Mouse (Mus musculus) heart, embryonic 13.5 days (tissue): Measurements from ENCODE around the gene Pard3. TPM values are rescaled to one million over a fixed set of nuclear protein-coding genes. Genes with fewer than 3 reads are reported as not detected.
A peak's percentile ranks its signal among the peaks of the same experiment; 100 is the strongest.

Source experiments
- ATAC-seq: fragments of 200-750 bp; cut with Nextera tagmentation; 2 replicates; pipeline ENCODE4 v1.8.0; 2017; ENCODE audit warnings: moderate TSS enrichment; ENCODE audit not compliant: insufficient number of reproducible peaks, low FRiP score, low TSS enrichment; ENCODE audit errors: extremely low read depth
- H3K27ac ChIP-seq: fragments of 300-500 bp; sonication (generic); replicated peaks from 2 replicates; pipeline ENCODE4 v1.5.1; 2015; ENCODE audit warnings: moderate library complexity, mild to moderate bottlenecking, inconsistent platforms
- H3K27me3 ChIP-seq: fragments of 300-500 bp; sonication (generic); replicated peaks from 2 replicates; pipeline ENCODE4 v1.6.1; 2015; ENCODE audit warnings: mild to moderate bottlenecking, inconsistent platforms
- H3K36me3 ChIP-seq: fragments of 300-500 bp; sonication (generic); 2 replicates; pipeline ENCODE4 v1.6.1; 2015; ENCODE audit warnings: mild to moderate bottlenecking, inconsistent platforms
- H3K4me1 ChIP-seq: fragments of 300-500 bp; sonication (generic); 2 replicates; pipeline ENCODE4 v1.6.1; 2015; ENCODE audit warnings: inconsistent platforms
- H3K4me2 ChIP-seq: fragments of 300-500 bp; sonication (generic); 2 replicates; pipeline ENCODE4 v1.6.1; 2015; ENCODE audit warnings: inconsistent platforms, mild to moderate bottlenecking, moderate library complexity
- H3K4me3 ChIP-seq: fragments of 300-500 bp; sonication (generic); 2 replicates; pipeline ENCODE4 v1.5.1; 2015; ENCODE audit warnings: moderate library complexity, mild to moderate bottlenecking, inconsistent platforms
- H3K9ac ChIP-seq: fragments of 300-500 bp; sonication (generic); 2 replicates; pipeline ENCODE4 v1.6.1; 2015; ENCODE audit warnings: inconsistent platforms, mild to moderate bottlenecking, moderate library complexity
- H3K9me3 ChIP-seq: fragments of 300-500 bp; sonication (generic); 2 replicates; pipeline ENCODE4 v1.6.1; 2016; ENCODE audit warnings: inconsistent platforms
- WGBS: fragments of 180-500 bp; shearing (Covaris S2); methylation state at CpG from one replicate; pipeline ENCODE4 v1.1.7; 2015; ENCODE audit warnings: mixed read lengths; 5-methylcytosine and 5-hydroxymethylcytosine counted together
- polyA plus RNA-seq: library from polyadenylated mRNA; unstranded; fragments of >200 nt; fragmentation: Nextera tagmentation; extraction: Ambion mirVana; gene quantifications from 2 replicates; pipeline ENCODE4 v1.2.1, GENCODE M21; 2015

Gene Pard3
- polyA plus RNA-seq, 1 experiment from 2014 or later: 15.0 TPM

DNA sequence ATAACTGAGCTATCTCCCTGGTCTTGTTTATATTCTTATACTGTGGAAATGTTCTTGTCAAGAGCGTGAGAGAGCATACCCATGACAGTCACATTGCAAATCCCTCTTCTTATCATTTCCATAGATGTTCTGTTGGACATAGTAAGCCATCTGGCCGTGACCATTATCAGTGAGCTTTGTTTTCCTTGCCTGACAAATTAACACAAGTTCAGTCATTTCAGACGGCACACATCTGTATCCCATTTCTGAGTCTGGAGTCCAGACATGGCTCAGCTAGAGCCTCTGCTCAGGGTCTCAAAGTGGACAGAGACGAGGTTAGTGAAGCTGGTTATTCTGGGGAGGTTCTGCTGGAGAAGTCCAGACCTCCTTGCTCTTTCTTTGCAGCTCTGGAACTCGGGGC, 523.0 kb downstream of the Pard3 start:
- no peak overlapping the region for H3K4me2 ChIP-seq
- H3K27me3 ChIP-seq: no peaks in the 10 kb centered on the region
- WGBS: 30% methylated on average over 5 of the region's 5 CpGs
- no peak overlapping the region for H3K4me3 ChIP-seq
- H3K9me3 ChIP-seq: no peaks in the 10 kb centered on the region
- H3K9ac ChIP-seq: no peak overlapping the region
- no peaks in the 10 kb centered on the region for H3K36me3 ChIP-seq
- ATAC-seq: no peak
- H3K4me1 ChIP-seq: peaks cover 28% of the 10 kb centered on the region
- peak overlapping the region; percentile 21 for H3K27ac ChIP-seq

DNA sequence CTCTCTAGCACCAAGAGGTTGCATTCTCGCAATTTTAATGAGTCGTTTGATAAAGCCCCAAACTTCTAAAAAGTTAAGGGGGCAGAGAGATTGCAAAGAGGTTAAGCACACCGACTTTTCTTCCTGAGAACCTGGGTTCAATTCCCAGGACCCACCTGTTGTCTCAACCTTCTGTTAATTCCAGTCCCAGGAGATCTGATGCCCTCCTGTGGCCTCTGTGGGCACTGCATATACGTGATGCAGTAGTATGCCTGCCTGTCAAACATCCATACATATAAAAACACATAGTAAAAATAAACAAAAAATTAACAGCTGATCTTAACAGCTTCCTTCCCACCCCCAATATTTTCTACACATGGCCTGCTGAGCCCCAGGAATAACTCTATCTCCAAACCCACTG, 524.6 kb downstream of the Pard3 start:
- no peaks in the 10 kb centered on the region for H3K27me3 ChIP-seq
- H3K9me3 ChIP-seq: no peaks in the 10 kb centered on the region
- ATAC-seq: no peak
- no peak overlapping the region for H3K4me2 ChIP-seq
- peaks cover 37% of the 10 kb centered on the region for H3K4me1 ChIP-seq
- peaks cover 3% of the 10 kb centered on the region; the same call in 1 of the 2 replicates for H3K36me3 ChIP-seq
- no peak overlapping the region for H3K4me3 ChIP-seq
- H3K27ac ChIP-seq: no peak overlapping the region
- 75% methylated on average over 4 of the region's 4 CpGs for WGBS
- no peak overlapping the region for H3K9ac ChIP-seq

DNA sequence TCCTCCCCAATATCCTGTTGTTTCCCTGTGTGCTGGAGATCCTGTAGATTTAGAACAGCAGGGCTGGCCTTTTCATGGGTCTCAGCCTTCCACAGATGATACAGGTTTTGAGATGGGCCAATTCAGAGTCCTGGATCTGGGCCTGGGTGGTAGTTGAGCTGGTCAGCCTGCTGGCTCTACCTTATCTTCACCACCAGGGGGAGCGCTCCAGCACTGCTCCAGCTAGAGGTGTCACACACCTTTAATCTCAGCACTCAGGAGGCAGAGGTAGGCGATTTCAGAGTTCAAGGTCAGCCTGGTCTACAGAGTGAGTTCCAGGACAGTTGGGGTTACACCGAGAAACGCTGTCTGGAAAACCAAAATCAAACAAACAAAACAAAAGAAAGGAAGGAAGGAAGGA, 525.6 kb downstream of the Pard3 start:
- no peak overlapping the region for H3K4me3 ChIP-seq
- peaks cover 13% of the 10 kb centered on the region; the same call in 1 of the 2 replicates for H3K36me3 ChIP-seq
- WGBS: 42% methylated on average over 4 of the region's 4 CpGs
- ATAC-seq: no peak
- peaks cover 37% of the 10 kb centered on the region for H3K4me1 ChIP-seq
- H3K27me3 ChIP-seq: no peaks in the 10 kb centered on the region
- no peak overlapping the region for H3K4me2 ChIP-seq
- no peak overlapping the region for H3K9ac ChIP-seq
- H3K9me3 ChIP-seq: no peaks in the 10 kb centered on the region
- H3K27ac ChIP-seq: no peak overlapping the region

DNA sequence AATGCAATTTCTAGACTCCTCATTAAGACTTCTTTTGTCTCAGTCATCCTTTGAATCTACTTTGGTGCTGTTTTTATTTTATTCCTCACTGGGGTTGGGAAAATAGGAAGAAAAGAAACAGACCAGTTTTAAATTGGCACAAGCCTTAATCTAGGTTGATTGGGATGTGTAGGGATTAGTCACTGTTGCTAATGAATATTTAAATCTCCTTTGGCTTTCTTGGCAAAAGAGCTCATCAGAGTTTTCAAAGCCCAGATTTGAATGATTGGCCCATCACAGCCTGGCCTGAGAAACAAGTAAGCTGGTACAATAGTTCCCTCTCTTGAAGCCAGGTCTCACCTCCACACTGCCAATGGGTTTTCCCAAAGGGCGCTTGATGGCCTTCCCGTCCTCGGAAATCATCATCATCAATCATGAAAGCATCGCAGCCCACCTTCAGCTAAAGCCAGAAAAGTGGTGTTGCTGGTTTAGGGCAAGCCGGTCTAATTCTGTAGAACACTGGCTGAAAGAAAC, 527.0 kb downstream of the Pard3 start:
- H3K9ac ChIP-seq: no peak overlapping the region
- H3K27ac ChIP-seq: no peak overlapping the region
- H3K4me3 ChIP-seq: no peak overlapping the region
- no peaks in the 10 kb centered on the region for H3K9me3 ChIP-seq
- peaks cover 18% of the 10 kb centered on the region; the same call in 1 of the 2 replicates for H3K36me3 ChIP-seq
- no peak overlapping the region for H3K4me2 ChIP-seq
- no peak for ATAC-seq
- WGBS: 90% methylated on average over 5 of the region's 5 CpGs
- H3K4me1 ChIP-seq: peaks cover 27% of the 10 kb centered on the region
- no peaks in the 10 kb centered on the region for H3K27me3 ChIP-seq

DNA sequence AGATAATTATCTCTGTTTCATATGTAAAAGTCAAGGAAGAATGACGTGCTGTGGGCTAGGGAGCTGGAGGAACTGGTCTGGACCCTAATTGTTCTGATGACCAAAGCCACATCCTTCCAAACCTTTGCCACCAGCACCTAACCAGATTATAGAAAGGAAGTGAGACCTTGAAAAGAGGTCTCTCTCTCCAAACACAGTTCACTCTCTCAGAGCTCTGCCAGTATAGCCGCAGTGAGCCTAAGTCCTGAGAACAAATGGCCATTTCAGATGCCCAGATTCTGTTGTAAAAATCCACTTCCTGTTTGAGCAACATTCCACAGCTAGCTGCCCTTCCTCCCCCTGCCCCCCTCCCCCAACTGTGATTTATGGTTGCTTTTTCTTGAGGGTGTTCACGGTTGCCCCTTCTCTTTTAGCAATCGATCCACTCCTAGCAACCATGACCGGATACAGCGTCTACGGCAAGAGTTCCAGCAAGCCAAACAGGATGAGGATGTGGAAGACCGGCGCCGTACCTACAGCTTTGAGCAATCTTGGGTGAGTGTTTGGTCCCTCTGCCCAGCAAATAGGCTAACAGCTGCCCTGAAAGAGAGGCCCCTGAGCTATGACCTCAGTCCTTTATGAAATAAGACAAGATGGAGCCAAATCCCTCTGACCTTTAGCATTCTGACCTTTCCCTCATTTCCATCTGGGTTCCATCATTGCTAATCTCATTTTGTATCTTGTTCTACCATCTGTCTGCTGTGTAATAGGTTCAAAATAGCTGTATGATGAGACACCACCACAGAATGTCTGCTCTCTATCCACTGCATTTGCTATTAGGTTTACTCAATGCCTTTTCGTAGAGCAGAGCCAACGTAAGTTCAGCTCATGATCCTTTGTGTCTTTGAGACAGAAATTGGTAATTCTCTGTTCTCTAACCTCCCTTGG, 529.2 kb downstream of the Pard3 start:
- WGBS: 70% methylated on average over 12 of the region's 12 CpGs
- Histone ChIP-seq H3K4me1 (peaks cover 9% of the 10 kb centered on the region; the same call in 1 of the 2 replicates), H3K36me3 (peaks cover 18% of the 10 kb centered on the region; the same call in 1 of the 2 replicates), H3K4me2 (no peak overlapping the region), H3K27ac (no peak overlapping the region), H3K9ac (no peak overlapping the region), H3K9me3 (no peaks in the 10 kb centered on the region), H3K27me3 (no peaks in the 10 kb centered on the region), H3K4me3 (no peak overlapping the region)
- no peak for ATAC-seq

DNA sequence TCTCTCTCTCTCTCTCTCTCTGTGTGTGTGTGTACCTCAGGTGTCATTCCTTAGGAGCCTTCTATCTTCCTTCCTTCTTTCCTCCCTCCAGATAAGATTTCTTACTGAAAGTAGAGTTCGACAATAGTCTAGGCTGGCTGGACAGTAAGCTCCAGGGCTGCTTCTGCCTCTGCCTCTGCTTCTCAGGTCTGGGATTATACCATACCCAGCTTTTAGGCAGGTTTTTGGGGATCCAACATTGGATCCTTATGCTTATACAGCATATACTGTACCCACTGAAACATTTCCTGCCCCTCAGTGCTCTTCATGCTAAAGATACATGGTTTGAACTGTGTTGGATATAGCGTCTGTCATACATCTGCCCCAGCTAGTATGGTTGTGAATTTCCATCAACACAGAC, 536.9 kb downstream of the Pard3 start:
- Histone ChIP-seq H3K9me3 (no peaks in the 10 kb centered on the region), H3K27me3 (no peaks in the 10 kb centered on the region), H3K4me3 (no peak overlapping the region), H3K9ac (no peak overlapping the region), H3K36me3 (peaks cover 16% of the 10 kb centered on the region), H3K4me1 (no peaks in the 10 kb centered on the region; the same call in 1 of the 2 replicates), H3K27ac (no peak overlapping the region), H3K4me2 (no peak overlapping the region)
- WGBS: 68% methylated on average over 2 of the region's 2 CpGs
- ATAC-seq: no peak

DNA sequence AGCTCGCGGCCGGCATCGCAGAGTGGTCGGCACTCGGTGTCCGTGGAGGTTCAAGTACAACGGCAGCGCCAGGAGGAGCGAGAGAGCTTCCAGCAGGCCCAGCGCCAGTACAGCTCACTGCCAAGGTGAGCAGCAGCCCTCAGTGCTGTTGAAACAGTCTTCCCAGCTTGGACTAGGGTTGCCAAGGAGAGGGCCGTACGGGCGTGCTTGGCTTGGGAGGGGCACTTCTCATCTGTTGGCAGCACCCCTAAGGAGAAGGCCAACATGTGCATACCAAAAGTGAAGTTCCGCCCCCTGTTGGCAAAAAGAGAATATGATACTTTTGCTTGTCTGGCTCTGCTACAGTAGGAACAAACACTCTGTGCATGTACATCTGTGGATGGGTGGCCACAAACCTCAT, 539.4 kb downstream of the Pard3 start:
- Histone ChIP-seq H3K9ac (no peak overlapping the region), H3K4me1 (peaks cover 4% of the 10 kb centered on the region), H3K27ac (no peak overlapping the region), H3K9me3 (no peaks in the 10 kb centered on the region), H3K36me3 (peaks cover 16% of the 10 kb centered on the region), H3K4me2 (no peak overlapping the region), H3K4me3 (no peak overlapping the region), H3K27me3 (no peaks in the 10 kb centered on the region)
- WGBS: 90% methylated on average over 15 of the region's 15 CpGs
- no peak for ATAC-seq

DNA sequence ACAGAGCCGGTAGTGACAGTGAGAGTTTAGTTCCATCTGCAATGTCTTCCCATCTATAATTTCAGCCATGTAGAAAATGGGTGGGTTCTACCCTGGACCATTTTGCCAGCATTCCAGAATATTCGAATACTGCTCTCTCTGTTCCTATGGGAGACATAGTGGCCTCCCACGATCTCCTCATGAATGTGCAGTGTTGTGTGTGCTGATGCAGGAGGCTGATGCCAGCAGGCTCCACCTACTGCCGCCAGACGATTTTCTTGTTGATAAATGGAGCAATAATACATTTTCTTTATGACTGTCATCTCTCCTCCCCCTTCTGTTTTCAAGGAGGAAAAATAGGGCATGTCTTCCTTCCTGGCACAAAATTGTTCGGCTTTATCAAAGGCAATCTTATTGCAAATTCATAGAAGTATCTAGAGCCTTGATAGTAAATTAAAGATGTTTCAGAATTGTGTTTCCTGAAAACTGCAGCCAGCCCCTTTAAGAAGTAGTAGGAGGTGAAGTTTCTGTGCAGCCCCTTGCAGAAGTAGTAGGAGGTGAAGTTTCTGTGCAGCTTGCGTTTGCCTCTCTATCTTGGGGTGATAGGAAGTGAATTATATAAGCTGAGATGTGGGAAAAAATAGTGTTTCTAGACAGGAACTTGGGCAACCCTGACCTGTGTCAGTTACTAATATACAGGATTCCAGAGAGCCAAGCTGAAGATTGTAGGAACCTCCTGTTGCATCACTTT, 545.0 kb downstream of the Pard3 start:
- peaks cover 21% of the 10 kb centered on the region for H3K4me1 ChIP-seq
- no peak overlapping the region for H3K4me3 ChIP-seq
- H3K9ac ChIP-seq: no peak overlapping the region
- no peaks in the 10 kb centered on the region for H3K27me3 ChIP-seq
- H3K36me3 ChIP-seq: peaks cover 17% of the 10 kb centered on the region
- H3K9me3 ChIP-seq: no peaks in the 10 kb centered on the region
- H3K27ac ChIP-seq: no peak overlapping the region
- no peak for ATAC-seq
- WGBS: 63% methylated on average over 7 of the region's 7 CpGs
- H3K4me2 ChIP-seq: no peak overlapping the region

DNA sequence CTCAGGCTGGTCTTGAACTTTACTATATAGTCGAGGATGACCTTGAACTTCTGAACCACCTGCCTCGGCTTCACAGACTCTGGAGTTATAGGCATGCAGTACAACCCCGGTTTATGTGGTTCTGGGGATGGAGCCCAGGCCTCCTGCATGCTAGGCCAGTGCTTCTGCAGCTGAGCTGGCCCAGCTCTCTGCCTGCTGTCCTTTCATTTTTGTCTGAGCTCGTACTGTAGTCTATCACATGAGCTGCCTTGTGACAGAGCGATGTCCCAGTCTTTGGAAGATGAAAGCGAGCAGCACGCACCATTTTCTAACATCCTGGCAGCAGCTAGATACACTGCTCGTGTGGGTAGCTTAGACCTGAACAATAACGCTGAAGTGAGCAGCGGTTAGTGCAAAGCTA, 545.6 kb downstream of the Pard3 start:
- peaks cover 11% of the 10 kb centered on the region for H3K36me3 ChIP-seq
- H3K27me3 ChIP-seq: no peaks in the 10 kb centered on the region
- H3K9me3 ChIP-seq: no peaks in the 10 kb centered on the region
- H3K4me2 ChIP-seq: no peak overlapping the region
- H3K27ac ChIP-seq: no peak overlapping the region
- ATAC-seq: no peak
- H3K4me1 ChIP-seq: peaks cover 21% of the 10 kb centered on the region
- no peak overlapping the region for H3K4me3 ChIP-seq
- WGBS: 66% methylated on average over 10 of the region's 10 CpGs
- no peak overlapping the region for H3K9ac ChIP-seq

DNA sequence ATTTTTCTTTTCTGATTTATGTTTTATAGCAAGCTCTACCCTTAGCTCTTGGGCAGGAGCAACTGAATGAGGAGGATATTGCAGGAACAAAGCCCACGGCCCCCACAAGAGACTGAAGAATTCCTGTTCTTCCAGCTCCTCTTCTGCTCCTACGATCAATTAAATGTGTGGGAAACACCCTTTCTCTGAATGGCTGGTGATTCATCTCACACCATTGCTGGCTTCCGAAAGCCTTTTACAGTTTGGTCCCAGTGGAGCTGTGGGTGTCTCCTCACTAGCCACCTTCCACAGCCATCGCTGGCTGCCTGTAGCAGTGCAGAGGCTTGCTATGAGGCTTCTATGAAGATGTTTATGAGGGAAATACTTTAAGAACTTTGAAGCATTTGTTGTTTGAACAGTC, 550.5 kb downstream of the Pard3 start:
- ATAC-seq: no peak
- Histone ChIP-seq H3K9me3 (no peaks in the 10 kb centered on the region), H3K4me3 (no peak overlapping the region), H3K36me3 (peaks cover 11% of the 10 kb centered on the region), H3K4me2 (no peak overlapping the region), H3K4me1 (peaks cover 23% of the 10 kb centered on the region), H3K27ac (no peak overlapping the region), H3K9ac (no peak overlapping the region), H3K27me3 (no peaks in the 10 kb centered on the region)
- WGBS: 65% methylated on average over 4 of the region's 4 CpGs

DNA sequence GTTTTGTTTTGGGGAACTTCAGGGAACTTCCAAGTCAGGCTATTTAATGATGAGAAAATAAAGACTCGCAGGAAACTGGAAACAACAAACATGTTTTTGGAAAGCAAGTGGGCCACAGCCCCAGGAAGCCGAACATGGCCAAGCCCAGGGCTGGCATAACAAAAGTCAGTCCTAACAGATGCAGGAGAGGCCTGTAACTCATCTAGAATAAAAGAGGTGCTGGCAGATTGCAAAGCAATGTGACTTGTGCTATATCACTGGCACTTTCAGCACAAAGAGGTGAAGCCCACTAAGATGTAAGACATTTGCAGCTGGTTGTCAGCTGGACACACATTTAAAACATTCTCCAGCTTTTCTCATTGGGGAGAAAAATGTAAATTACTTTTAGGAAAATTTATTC, 553.0 kb downstream of the Pard3 start:
- no peak overlapping the region for H3K4me2 ChIP-seq

More for the DNA sequence above, 553.0 kb downstream of the Pard3 start:
- no peaks in the 10 kb centered on the region for H3K36me3 ChIP-seq
- ATAC-seq: no peak
- H3K27me3 ChIP-seq: no peaks in the 10 kb centered on the region
- no peak overlapping the region for H3K9ac ChIP-seq
- H3K9me3 ChIP-seq: no peaks in the 10 kb centered on the region
- H3K4me1 ChIP-seq: peaks cover 18% of the 10 kb centered on the region
- H3K4me3 ChIP-seq: no peak overlapping the region
- peak overlapping the region; percentile 24; the same call in 1 of the 2 replicates for H3K27ac ChIP-seq
- 27% methylated on average over 2 of the region's 2 CpGs for WGBS
